Mouse (Mus musculus) gastrocnemius, adult 2 months (tissue): Measurements from ENCODE around the gene Oas1h. TPM values are rescaled to one million over a fixed set of nuclear protein-coding genes. Genes with fewer than 3 reads are reported as not detected.
A peak's percentile ranks its signal among the peaks of the same experiment; 100 is the strongest.
"Not testable (repeated sequence)": the region's sequence is repeated elsewhere in the genome, so short reads cannot be mapped to it uniquely, and the experiment has no call there.

Source experiments
- DNase-seq: peaks from one replicate; pipeline ENCODE4 v3.0.0; 2022
- H3K27ac ChIP-seq: fragments of 200-600 bp; 2 replicates; pipeline ENCODE4 v1.8.1; 2022; ENCODE audit warnings: mild to moderate bottlenecking
- H3K4me3 ChIP-seq: fragments of 200-600 bp; 2 replicates; pipeline ENCODE4 v1.8.1; 2022; ENCODE audit warnings: mild to moderate bottlenecking, moderate library complexity
- CTCF ChIP-seq: fragments of 200-600 bp; IDR thresholded peaks from 2 replicates; pipeline ENCODE4 v1.8.1; 2022; ENCODE audit warnings: antibody characterized with exemption, mild to moderate bottlenecking, moderate library complexity
- intact Hi-C: fragments of 180-260 bp; cut with DNase I; formaldehyde crosslinking; loops from one replicate; pipeline ENCODE4 v1.15.1; 2025
- total RNA-seq, 2 experiments: library from RNA; stranded (reverse); gene quantifications; 2 replicates each; pipeline ENCODE4 v1.2.3; 2021

The Oas1h gene
- total RNA-seq, 2 experiments from 2014 or later, result not detected

DNA sequence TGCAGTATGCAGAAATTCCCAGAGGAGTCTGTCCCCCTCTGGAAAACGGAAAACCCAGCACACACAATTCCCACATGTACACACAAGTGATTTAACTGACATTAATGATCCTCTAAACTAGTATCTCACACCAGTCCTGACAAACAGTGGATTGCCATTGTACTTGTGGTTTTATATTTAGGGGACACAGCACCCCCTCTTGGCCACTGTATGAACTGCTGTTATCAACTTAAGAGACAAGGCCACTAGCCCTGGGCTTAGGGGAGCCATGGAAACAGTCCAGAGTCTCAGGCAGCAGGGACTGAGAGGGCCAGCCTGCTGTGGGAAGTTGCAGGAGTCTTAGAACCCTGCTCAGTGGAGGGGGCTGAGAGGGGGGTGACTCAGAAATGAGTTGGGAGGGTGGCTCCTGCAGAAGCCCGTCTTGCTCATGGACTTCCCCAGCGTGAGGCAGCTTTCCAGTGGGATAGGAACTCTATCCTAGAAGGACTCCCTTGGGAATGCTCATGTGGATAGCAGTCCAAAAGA, 4.2 kb downstream of the Oas1h start:
- no peak for DNase-seq
- no peak overlapping the region for H3K4me3 ChIP-seq
- intact Hi-C loops, result no loop called here
- TF ChIP-seq CTCF, result peak; percentile 26; the same call in 1 of the 2 replicates
- H3K27ac ChIP-seq, result no peak overlapping the region

- TF ChIP-seq CTCF, result no peak
- Histone ChIP-seq H3K27ac (no peak overlapping the region), H3K4me3 (no peak overlapping the region)
- no peak for DNase-seq
- intact Hi-C loops, result no loop called here
Measured at GRCm38 (mm10) chr5:120869436-120870015, 8.3 kb downstream of the Oas1h start.

DNA sequence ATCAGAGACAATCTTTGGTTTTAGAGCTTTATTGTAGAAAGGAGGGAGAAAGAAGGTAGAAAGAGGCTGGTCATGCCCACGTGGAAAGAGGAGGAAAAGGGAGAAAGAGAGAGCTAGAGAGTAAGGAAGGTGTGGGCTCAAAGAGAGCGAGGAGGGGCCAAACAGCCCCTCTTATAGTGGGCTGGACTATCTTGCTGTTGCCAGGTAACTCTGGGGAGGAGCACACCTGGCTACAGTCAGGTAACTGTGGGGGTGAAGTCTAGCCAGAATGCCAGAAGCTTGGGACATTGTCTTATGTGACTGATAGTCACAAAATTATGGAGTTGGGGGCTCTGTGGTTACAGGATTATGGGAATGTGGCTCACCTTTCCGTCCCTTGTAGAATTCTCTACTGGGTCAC, 8.9 kb downstream of the Oas1h start:
- Histone ChIP-seq H3K4me3 (no peak overlapping the region), H3K27ac (no peak overlapping the region)
- intact Hi-C loops, result no loop called here
- DNase-seq, result no peak
- TF ChIP-seq CTCF, result no peak

GRCm38 (mm10) chr5:120870782-120871181, 9.6 kb downstream of the Oas1h start:
- Histone ChIP-seq H3K4me3 (no peak overlapping the region), H3K27ac (no peak overlapping the region)
- no peak for TF ChIP-seq CTCF
- no peak for DNase-seq
- intact Hi-C loops, result no loop called here

GRCm38 (mm10) chr5:120871469-120871868, 10.2 kb downstream of the Oas1h start:
- no peak for TF ChIP-seq CTCF
- no peak overlapping the region for H3K4me3 ChIP-seq
- no peak for DNase-seq
- intact Hi-C loops, result no loop called here
- no peak overlapping the region for H3K27ac ChIP-seq

DNA sequence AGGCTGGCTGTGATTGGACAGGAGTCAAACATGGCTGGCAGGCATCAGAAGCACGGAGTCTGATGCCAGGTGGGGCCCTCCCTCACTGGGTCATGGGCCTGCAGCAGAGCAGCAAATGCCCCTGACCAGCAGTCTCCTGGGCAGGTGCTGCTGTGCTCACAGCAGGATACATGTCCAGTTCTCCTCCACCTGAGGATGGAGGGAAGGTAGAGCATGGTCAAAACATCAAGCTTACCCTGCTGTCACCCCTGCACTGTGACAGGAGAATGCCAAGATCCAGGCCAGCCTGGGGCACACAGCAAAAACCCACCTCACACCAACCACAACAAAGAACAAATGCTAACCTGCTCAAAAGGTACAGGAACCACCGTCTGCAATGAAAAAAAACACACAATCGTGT, 15.6 kb downstream of the Oas1h start:
- H3K4me3 ChIP-seq, DNase-seq, intact Hi-C loops, H3K27ac ChIP-seq: not testable (repeated sequence)

GRCm38 (mm10) chr5:120877407-120877806, 16.2 kb downstream of the Oas1h start:
- H3K27ac ChIP-seq, intact Hi-C loops, DNase-seq, H3K4me3 ChIP-seq: not testable (repeated sequence)

GRCm38 (mm10) chr5:120878803-120879202, 17.6 kb downstream of the Oas1h start:
- intact Hi-C loops, result loop anchor here (2.0 kb wide), 1 partner anchor 20 kb away; no protein-coding TSS in a partner anchor
- DNase-seq, H3K27ac ChIP-seq, H3K4me3 ChIP-seq: not testable (repeated sequence)

DNA sequence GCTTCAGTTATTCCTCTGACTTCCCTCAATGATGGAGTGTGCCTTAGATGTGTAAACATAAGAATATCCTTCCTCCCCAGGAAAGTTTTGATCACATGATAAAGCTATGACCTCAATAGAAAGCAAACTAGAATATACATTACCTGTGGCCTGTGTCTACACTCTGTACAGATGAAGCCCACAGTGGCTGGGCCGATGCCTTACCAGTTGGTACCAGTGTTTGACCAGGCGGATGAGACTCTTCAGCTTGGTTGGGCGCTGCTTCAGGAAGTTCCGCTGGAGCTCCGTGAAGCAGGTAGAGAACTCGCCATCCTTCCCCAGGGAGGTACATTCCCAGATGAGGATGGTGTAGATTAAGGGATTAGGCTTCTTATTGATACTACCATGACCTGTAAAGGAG, 20.5 kb downstream of the Oas1h start:
- H3K4me3 ChIP-seq, intact Hi-C loops, DNase-seq, H3K27ac ChIP-seq: not testable (repeated sequence)

- DNase-seq, intact Hi-C loops, H3K27ac ChIP-seq, H3K4me3 ChIP-seq: not testable (repeated sequence)
Measured at GRCm38 (mm10) chr5:120887413-120887812, 26.2 kb downstream of the Oas1h start, which contains the start of gene Oas1g. Oas1g (minus strand) TSS chr5:120887613.

DNA sequence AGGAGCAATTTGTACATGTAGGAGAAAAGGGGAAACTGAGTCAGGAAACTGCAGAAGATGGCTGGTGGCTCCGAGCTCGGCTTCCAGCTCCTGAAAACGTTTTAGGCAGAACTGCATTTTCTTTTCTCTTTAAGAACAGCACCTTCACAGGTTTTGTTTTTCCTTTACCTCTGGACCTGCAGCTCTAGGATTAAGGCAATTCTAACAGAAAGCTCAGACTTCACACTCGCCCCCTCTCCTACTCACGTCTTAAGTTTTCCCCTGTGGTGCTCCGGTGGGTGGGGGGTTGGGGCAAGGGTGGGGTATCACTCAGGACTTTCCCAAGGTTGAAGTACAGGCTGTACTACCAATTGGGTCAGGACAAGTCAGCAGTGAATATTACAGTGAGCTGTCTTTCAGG, 26.6 kb downstream of the Oas1h start:
- intact Hi-C loops, result no loop called here
- no peak for TF ChIP-seq CTCF
- Histone ChIP-seq H3K4me3 (no peak overlapping the region), H3K27ac (no peak overlapping the region)
- no peak for DNase-seq

GRCm38 (mm10) chr5:120888294-120888815, 27.1 kb downstream of the Oas1h start:
- H3K4me3 ChIP-seq, H3K27ac ChIP-seq, intact Hi-C loops, DNase-seq: not testable (repeated sequence)

DNA sequence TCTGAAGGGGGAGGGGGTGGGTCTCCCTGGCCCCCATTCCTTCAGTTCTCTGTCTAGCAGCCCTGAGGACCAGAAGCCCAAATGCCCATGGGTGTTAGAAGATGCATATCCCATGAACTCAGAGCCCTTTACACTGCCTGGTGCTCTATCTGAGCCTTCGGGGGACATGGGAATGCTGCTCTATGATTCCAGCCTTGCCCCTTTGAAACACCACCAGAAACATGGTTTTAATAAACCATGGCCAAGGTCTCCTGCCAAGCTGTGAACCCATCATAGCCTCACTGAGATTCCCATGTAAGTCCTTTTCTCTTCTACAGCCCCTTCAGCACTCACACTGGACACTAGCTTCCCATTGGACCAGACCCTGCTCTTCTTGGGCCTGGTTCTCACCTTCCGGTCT, 28.8 kb downstream of the Oas1h start:
- intact Hi-C loops, result no loop called here
- TF ChIP-seq CTCF, result no peak

DNA sequence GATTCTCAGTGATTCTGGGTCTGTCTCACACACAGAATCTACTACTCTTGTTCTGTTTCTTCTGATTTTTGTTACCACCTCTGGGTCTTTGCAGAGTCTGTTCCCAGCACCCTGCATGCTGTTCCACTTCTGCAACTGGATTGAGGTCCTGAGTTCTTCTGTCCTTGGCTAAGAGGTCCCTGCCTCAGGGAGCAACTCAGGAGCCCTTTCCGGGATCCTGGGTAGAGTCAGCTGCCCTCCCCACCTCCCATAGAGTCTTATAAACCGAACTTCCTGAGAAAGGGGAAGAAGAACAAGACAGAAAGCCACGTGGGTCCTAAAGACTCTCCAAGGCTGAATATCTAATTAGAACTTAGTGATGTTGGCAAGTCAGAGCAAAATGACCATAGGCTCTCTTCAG, 29.8 kb downstream of the Oas1h start:
- intact Hi-C loops, result no loop called here
- Histone ChIP-seq H3K27ac (no peak overlapping the region), H3K4me3 (no peak overlapping the region)
- DNase-seq, result no peak
- no peak for TF ChIP-seq CTCF

More for the DNA sequence above, 28.8 kb downstream of the Oas1h start:
- H3K27ac ChIP-seq, result no peak overlapping the region
- DNase-seq, result no peak
- no peak overlapping the region for H3K4me3 ChIP-seq

- H3K27ac ChIP-seq, H3K4me3 ChIP-seq, DNase-seq, intact Hi-C loops: not testable (repeated sequence)
Measured at GRCm38 (mm10) chr5:120891566-120892242, 30.5 kb downstream of the Oas1h start.
